Mouse (Mus musculus) gastrocnemius, adult 8-10 months (tissue): ENCODE results near the gene Nxf2. TPM values are rescaled to one million over a fixed set of nuclear protein-coding genes. Genes with fewer than 3 reads are reported as not detected.
"Not testable (repeated sequence)": the region's sequence is repeated elsewhere in the genome, so short reads cannot be mapped to it uniquely, and the experiment has no call there.

Source experiments
- DNase-seq, 2 experiments: peaks; one replicate each; pipeline ENCODE4 v3.0.0; 2022; ENCODE audit warnings: low spot score in 2 of 2
- total RNA-seq, 4 experiments: library from RNA; stranded (reverse); gene quantifications; 2 replicates each; pipeline ENCODE4 v1.2.4; 2022

Gene Nxf2
- not detected for total RNA-seq

- DNase-seq: no peak
These were observed at the start of gene Nxf2 for GRCm38 (mm10) chrX:134964546-134964945. Gene Nxf2, minus strand, starts transcription at chrX:134964754.

- no peak for DNase-seq
These were observed 46.8 kb upstream of the Nxf2 start for GRCm38 (mm10) chrX:135011381-135011780.

- no peak for DNase-seq
These were observed 44.9 kb upstream of the Nxf2 start for GRCm38 (mm10) chrX:135009471-135009815.

- peak; percentile 79 to 88 for DNase-seq
These were observed 44.3 kb upstream of the Nxf2 start, which contains the start of gene Zmat1 for GRCm38 (mm10) chrX:135008720-135009470. Gene Zmat1, minus strand, starts transcription at chrX:135009209.

- no peak for DNase-seq
These were observed 43.5 kb upstream of the Nxf2 start for GRCm38 (mm10) chrX:135008021-135008420.

GRCm38 (mm10) chrX:134963305-134964094 is 1.1 kb downstream of the Nxf2 start:
- DNase-seq: peak; percentile 2 to 25

GRCm38 (mm10) chrX:134930361-134930760 is 34.2 kb downstream of the Nxf2 start:
- no peak for DNase-seq

- no peak for DNase-seq
These were observed 34.6 kb downstream of the Nxf2 start for GRCm38 (mm10) chrX:134929927-134930326.

GRCm38 (mm10) chrX:134925058-134925457 is 39.5 kb downstream of the Nxf2 start:
- DNase-seq: no peak

GRCm38 (mm10) chrX:134923675-134924424 is 40.7 kb downstream of the Nxf2 start:
- DNase-seq: no peak

- DNase-seq: no peak
These were observed 45.3 kb downstream of the Nxf2 start for GRCm38 (mm10) chrX:134919220-134919619.

- no peak for DNase-seq
These were observed 48.8 kb downstream of the Nxf2 start for GRCm38 (mm10) chrX:134915745-134916144.

- DNase-seq: not testable (repeated sequence)
These were observed 49.2 kb downstream of the Nxf2 start for GRCm38 (mm10) chrX:134915315-134915714.

- DNase-seq: no peak
These were observed 49.7 kb downstream of the Nxf2 start for GRCm38 (mm10) chrX:134914851-134915250.

GRCm38 (mm10) chrX:134913234-134913936 is 51.2 kb downstream of the Nxf2 start:
- DNase-seq: no peak

- no peak for DNase-seq
These were observed 51.7 kb downstream of the Nxf2 start for GRCm38 (mm10) chrX:134912805-134913204.

- no peak for DNase-seq
These were observed 54.2 kb downstream of the Nxf2 start for GRCm38 (mm10) chrX:134910345-134910744.
